Mouse (Mus musculus): Measurements from ENCODE around the gene Ifi202b. TPM values are rescaled to one million over a fixed set of nuclear protein-coding genes. Genes with fewer than 3 reads are reported as not detected.
"Not testable (repeated sequence)": the region's sequence is repeated elsewhere in the genome, so short reads cannot be mapped to it uniquely, and the experiment has no call there.

Ifi202b gene
- polyA plus RNA-seq (2016; fragmentation: Nextera tagmentation; extraction: Ambion mirVana): not detected in 2 replicates

- not testable (repeated sequence) for H3K27me3 ChIP-seq (replicated peaks); H3K9ac ChIP-seq; H3K36me3 ChIP-seq; H3K4me1 ChIP-seq; H3K27ac ChIP-seq; H3K4me2 ChIP-seq; ATAC-seq; H3K4me3 ChIP-seq; H3K9me3 ChIP-seq (replicated peaks)
- WGBS (ENCODE audit: insufficient replicate concordance): 77% methylated on average over 6 of the region's 6 CpGs
Measured at GRCm38 (mm10) chr1:173982694-173983305, at the start of gene Ifi202b. Ifi202b (minus strand) TSS chr1:173982744.

GRCm38 (mm10) chr1:174031698-174032097, 49.2 kb upstream of the Ifi202b start, which contains the start of gene Ifi205:
Ifi205 (minus strand) TSS chr1:174031810.
- WGBS (ENCODE audit: insufficient replicate concordance): 39% methylated on average over 1 of the region's 1 CpGs
- Histone ChIP-seq H3K27me3 (replicated peaks) (no peaks in the 10 kb centered on the region), H3K4me1 (no peaks in the 10 kb centered on the region), H3K36me3 (no peaks in the 10 kb centered on the region), H3K27ac (no peak within 1 kb of the TSS), H3K4me2 (no peak within 1 kb of the TSS), H3K9me3 (replicated peaks) (no peaks in the 10 kb centered on the region), H3K4me3 (no peak within 1 kb of the TSS), H3K9ac (no peak within 1 kb of the TSS)
- ATAC-seq: no peak

GRCm38 (mm10) chr1:174007050-174007449, 24.5 kb upstream of the Ifi202b start:
- not testable (repeated sequence) for ATAC-seq; H3K4me2 ChIP-seq; H3K27me3 ChIP-seq (replicated peaks)

DNA sequence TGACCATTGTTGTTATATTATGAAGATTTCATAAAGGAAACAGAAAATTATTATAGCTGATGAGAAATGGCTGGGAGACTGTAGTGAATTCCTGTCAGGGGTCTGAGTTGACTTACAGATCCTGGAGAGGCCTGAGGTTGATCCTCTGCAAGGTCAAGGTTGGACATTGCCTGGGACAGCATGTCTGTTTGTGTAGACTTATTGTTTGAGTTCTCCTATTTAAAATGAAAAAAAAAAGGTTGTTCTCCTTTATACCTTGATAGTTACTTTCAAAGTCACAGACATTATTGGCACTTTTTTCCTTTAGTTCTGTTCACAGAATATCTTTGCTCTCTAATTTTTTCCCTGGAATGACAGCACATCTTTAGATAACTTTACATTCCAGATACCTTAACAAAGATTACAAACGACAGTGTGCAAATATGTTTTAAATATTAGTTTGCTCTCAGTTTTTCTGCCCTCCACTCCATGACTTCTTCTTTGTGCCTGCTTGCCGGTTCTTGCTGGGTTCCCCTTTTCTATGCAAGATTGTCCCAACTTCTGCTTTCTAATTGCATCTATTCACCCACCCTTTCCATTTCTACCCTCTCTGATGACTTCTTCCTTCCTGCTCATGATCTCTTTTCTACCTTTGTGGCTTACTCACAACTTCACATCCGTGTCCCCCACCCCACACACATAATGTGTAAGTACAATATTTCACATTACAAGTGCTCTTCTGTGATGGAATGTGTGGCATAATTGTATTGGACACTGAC, 22.0 kb upstream of the Ifi202b start:
- not testable (repeated sequence) for H3K4me2 ChIP-seq; H3K9ac ChIP-seq; H3K36me3 ChIP-seq; H3K27ac ChIP-seq; ATAC-seq; H3K9me3 ChIP-seq (replicated peaks); H3K27me3 ChIP-seq (replicated peaks); H3K4me1 ChIP-seq; H3K4me3 ChIP-seq
- WGBS (ENCODE audit: insufficient replicate concordance): 24% methylated on average over 2 of the region's 3 CpGs

More at GRCm38 (mm10) chr1:174007050-174007449, 24.5 kb upstream of the Ifi202b start:
- H3K9ac ChIP-seq; H3K36me3 ChIP-seq; H3K4me1 ChIP-seq; H3K9me3 ChIP-seq (replicated peaks); H3K4me3 ChIP-seq; H3K27ac ChIP-seq: not testable (repeated sequence)

DNA sequence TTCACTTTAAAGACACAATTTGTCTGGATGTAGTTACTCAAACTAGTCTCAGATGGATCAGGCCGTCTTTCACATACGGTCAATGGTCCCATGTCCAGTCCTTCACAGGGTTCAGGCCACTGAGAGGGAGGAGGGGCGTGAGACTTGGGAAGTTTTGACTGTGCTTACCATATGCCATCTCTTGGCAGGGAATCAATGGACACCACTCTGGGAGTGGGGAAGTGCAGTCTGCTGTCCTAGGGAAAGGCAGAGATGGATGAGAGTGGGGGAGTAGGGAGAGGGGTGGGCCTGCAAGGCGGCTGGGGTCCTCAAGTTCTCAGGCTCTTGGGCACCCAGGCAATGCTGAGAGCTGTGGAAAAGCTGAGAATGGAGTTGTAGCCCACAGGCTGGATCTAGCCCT, 12.5 kb upstream of the Ifi202b start:
- Histone ChIP-seq H3K4me2 (no peak overlapping the region), H3K4me1 (no peaks in the 10 kb centered on the region), H3K9ac (no peak overlapping the region), H3K4me3 (no peak overlapping the region), H3K27me3 (replicated peaks) (no peaks in the 10 kb centered on the region), H3K27ac (no peak overlapping the region), H3K9me3 (replicated peaks) (no peaks in the 10 kb centered on the region), H3K36me3 (no peaks in the 10 kb centered on the region)
- no peak for ATAC-seq
- 76% methylated on average over 4 of the region's 4 CpGs for WGBS (ENCODE audit: insufficient replicate concordance)

- H3K27ac ChIP-seq; ATAC-seq; H3K36me3 ChIP-seq; H3K4me1 ChIP-seq; H3K27me3 ChIP-seq (replicated peaks); H3K9me3 ChIP-seq (replicated peaks); H3K4me2 ChIP-seq; H3K9ac ChIP-seq; H3K4me3 ChIP-seq: not testable (repeated sequence)
- WGBS (ENCODE audit: insufficient replicate concordance): 35% methylated on average over 3 of the region's 3 CpGs
Measured at GRCm38 (mm10) chr1:173981038-173981437, 1.5 kb downstream of the Ifi202b start.

DNA sequence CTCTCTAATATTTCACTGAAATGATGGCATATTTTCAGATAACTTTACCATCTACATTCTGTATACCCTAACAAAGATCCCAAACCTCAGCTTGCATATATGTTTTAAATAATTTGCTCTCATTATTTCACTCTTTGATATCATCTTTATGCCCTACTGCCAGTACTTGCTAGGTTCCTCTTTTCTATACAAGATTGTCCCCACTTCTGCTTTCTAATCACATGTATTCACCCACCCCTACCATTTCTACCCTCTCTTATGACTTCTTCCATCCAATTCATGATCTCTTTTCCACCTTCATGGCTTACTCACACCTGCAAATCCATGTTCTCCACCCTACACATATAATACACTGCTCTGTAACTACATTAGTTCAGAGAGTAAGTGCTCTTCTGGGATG, 4.9 kb downstream of the Ifi202b start:
- H3K27me3 ChIP-seq (replicated peaks): no peaks in the 10 kb centered on the region
- no peak overlapping the region for H3K4me3 ChIP-seq
- H3K4me2 ChIP-seq: no peak overlapping the region
- ATAC-seq: no peak
- no peaks in the 10 kb centered on the region for H3K36me3 ChIP-seq
- no peak overlapping the region for H3K27ac ChIP-seq
- H3K9ac ChIP-seq: no peak overlapping the region
- H3K4me1 ChIP-seq: no peaks in the 10 kb centered on the region
- no peaks in the 10 kb centered on the region for H3K9me3 ChIP-seq (replicated peaks)

GRCm38 (mm10) chr1:173973111-173973510, 9.4 kb downstream of the Ifi202b start:
- no peaks in the 10 kb centered on the region for H3K9me3 ChIP-seq (replicated peaks)
- H3K27ac ChIP-seq: no peak overlapping the region
- no peak overlapping the region for H3K4me3 ChIP-seq
- ATAC-seq: no peak
- no peak overlapping the region for H3K4me2 ChIP-seq
- no peaks in the 10 kb centered on the region for H3K4me1 ChIP-seq
- no peaks in the 10 kb centered on the region for H3K36me3 ChIP-seq
- H3K9ac ChIP-seq: no peak overlapping the region
- H3K27me3 ChIP-seq (replicated peaks): no peaks in the 10 kb centered on the region

DNA sequence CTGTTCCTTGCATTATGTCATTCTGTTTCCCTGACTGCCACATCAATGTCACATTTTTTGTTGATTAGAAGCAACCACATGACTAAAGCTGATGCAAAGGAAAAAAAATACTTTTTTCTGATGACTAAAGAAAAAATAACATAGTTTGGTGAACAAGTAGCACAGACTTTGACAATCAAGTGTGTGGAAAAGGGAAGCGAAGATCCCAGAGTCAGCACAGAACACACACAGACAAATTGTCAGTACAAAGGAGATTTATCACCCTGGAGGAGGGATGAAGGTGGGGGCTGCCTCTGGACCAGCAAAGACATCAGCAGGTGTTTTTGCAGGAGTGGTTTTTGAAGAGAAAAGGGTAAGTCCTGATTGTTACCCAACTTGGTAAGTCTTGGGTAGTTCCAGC, 21.1 kb downstream of the Ifi202b start:
- H3K9me3 ChIP-seq (replicated peaks); H3K4me2 ChIP-seq; H3K36me3 ChIP-seq; H3K4me3 ChIP-seq; H3K27me3 ChIP-seq (replicated peaks); ATAC-seq; H3K9ac ChIP-seq; H3K4me1 ChIP-seq; H3K27ac ChIP-seq: not testable (repeated sequence)
- WGBS (ENCODE audit: insufficient replicate concordance): 57% methylated on average over 1 of the region's 1 CpGs

- H3K4me3 ChIP-seq; H3K36me3 ChIP-seq; H3K27me3 ChIP-seq (replicated peaks); H3K9ac ChIP-seq; H3K9me3 ChIP-seq (replicated peaks); H3K4me2 ChIP-seq; ATAC-seq; H3K27ac ChIP-seq; H3K4me1 ChIP-seq: not testable (repeated sequence)
- WGBS (ENCODE audit: insufficient replicate concordance): 58% methylated on average over 3 of the region's 3 CpGs
Measured at GRCm38 (mm10) chr1:173959998-173960397, 22.5 kb downstream of the Ifi202b start.

DNA sequence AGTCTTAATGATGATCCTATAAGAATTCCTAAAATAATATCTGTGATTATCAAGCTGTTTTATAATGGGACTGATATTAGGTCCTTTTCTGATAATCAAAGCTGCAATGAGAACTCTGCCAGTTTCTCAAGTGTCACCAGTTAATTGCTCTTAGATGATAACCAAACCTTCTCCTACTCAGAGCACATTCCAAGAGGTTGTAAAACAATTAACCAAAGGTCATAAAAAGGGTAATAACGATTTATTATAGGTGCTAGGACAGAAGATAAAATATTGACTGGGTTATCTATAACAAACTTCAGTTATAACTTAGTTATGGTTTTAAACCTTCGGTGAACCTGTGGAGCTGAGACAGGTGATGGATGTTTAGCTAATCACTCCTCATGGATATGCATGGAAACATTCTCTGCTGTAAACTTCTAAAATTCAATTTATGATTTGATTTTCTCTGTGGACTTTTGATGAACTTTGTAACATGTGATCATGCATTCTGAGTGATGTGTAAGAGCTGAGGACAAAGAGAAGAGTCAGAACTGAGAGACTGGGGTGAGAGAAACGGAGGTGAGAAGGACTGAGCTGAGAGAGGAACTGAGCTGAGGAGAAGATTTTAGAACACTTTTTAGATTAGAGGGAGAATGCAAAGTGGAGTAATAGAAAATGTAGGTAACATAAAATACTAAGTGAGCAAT, 26.6 kb downstream of the Ifi202b start:
- not testable (repeated sequence) for H3K9me3 ChIP-seq (replicated peaks); H3K4me3 ChIP-seq; H3K4me2 ChIP-seq; H3K27me3 ChIP-seq (replicated peaks); H3K27ac ChIP-seq; ATAC-seq; H3K4me1 ChIP-seq; H3K9ac ChIP-seq; H3K36me3 ChIP-seq
- WGBS (ENCODE audit: insufficient replicate concordance): 57% methylated on average over 3 of the region's 3 CpGs

GRCm38 (mm10) chr1:173955071-173955796, 27.3 kb downstream of the Ifi202b start:
- Histone ChIP-seq H3K27ac (no peak overlapping the region), H3K4me2 (no peak overlapping the region), H3K4me3 (no peak overlapping the region), H3K27me3 (replicated peaks) (no peaks in the 10 kb centered on the region), H3K36me3 (no peaks in the 10 kb centered on the region), H3K9me3 (replicated peaks) (no peaks in the 10 kb centered on the region), H3K9ac (no peak overlapping the region), H3K4me1 (no peaks in the 10 kb centered on the region)
- ATAC-seq: no peak
- WGBS (ENCODE audit: insufficient replicate concordance): 72% methylated on average over 2 of the region's 2 CpGs
